Mouse (Mus musculus) cortical plate, adult 2 months (tissue): ENCODE results near the gene Pglyrp2.

ENCODE experiments used
- CTCF ChIP-seq: fragments of 200-500 bp; IDR thresholded peaks from 2 replicates; pipeline ENCODE4 v1.5.1; 2011; ENCODE audit warnings: mild to moderate bottlenecking, control low read depth, low read length; ENCODE audit not compliant: insufficient read depth; ENCODE audit errors: extremely low read depth
- POLR2A ChIP-seq: fragments of 200-500 bp; IDR thresholded peaks from 2 replicates; pipeline ENCODE4 v1.6.1; 2011; ENCODE audit warnings: mild to moderate bottlenecking, low read length, control low read depth; ENCODE audit not compliant: insufficient read depth; ENCODE audit errors: extremely low read depth

GRCm38 (mm10) chr17:32452482-32452881 is 28.5 kb upstream of the Pglyrp2 start, which contains the start of gene Cyp4f39:
- no peak for TF ChIP-seq CTCF
- no peak for TF ChIP-seq POLR2A
